Mouse (Mus musculus) E14TG2a.4 (cell line): ENCODE data around the gene BC048679.

Experiments
- CTCF ChIP-seq: conservative IDR thresholded peaks from 2 replicates; pipeline ENCODE4 v1.5.1; 2014; ENCODE audit warnings: low read length
- NANOG ChIP-seq: IDR thresholded peaks from 2 replicates; pipeline ENCODE4 v1.6.1; 2014; ENCODE audit warnings: borderline replicate concordance, low read length, mixed read lengths

GRCm38 (mm10) chr7:81536478-81536877 is 38.4 kb upstream of the BC048679 start:
- TF ChIP-seq CTCF = no peak
- no peak for TF ChIP-seq NANOG
